ENCODE assay signal across 7 mouse cellular contexts in the genomic region with DNA sequence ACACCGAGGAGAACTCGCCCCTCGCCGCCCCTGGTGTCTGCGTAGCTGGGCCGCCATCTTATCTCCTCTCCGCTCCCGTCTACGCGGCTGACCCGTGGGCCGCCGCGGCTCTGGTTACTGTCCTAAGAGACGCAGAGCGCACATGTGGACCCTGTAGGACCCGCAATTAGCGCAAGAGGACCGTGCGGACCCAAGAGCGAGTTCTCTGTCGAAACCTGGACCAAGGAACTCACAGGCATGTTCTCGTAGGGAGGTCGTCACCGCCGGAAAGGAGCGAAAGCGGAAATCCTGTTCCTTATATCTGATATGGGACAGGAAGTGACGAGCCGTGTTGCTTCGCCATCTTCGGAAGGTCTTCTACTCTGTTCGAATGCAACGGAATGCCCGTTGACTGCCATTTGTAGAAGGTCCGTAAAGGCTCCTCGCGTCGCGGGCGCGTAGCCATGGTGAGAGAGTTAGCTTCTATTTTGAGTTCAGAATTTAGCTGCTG. TPM values are rescaled to one million over a fixed set of nuclear protein-coding genes. Genes with fewer than 3 reads are reported as not detected.
DNase-seq lines count a peak whose midpoint lies in the region; ATAC-seq and TF ChIP-seq lines count a peak whose summit lies in the region.

Gene Rps27, minus strand, starts transcription at position 275 of the 490 bp plus-strand sequence.
Gene Rab13, plus strand, starts transcription at position 319 of the 490 bp plus-strand sequence.

- no peak for TF ChIP-seq CTCF in kidney, adult 2 months (conservative IDR thresholded peaks at IDR 0.05; ENCODE audit: insufficient read depth, insufficient read length, low read depth, low read length)
- TF ChIP-seq CTCF in spleen, adult 2 months (IDR thresholded peaks at IDR 0.05; ENCODE audit: extremely low read depth, insufficient read depth, insufficient read length, insufficient replicate concordance): no peak

- WGBS in embryonic facial prominence, embryonic 12.5 days: under 1% methylated on average over 42 of the region's 42 CpGs
- WGBS in kidney, adult 2 months: under 1% methylated on average over 42 of the region's 42 CpGs
- under 1% methylated on average over 42 of the region's 42 CpGs for WGBS in limb, embryonic 12.5 days
- WGBS in midbrain, embryonic 15.5 days: under 1% methylated on average over 42 of the region's 42 CpGs
- WGBS in spleen, adult 2 months: under 1% methylated on average over 42 of the region's 42 CpGs

- peak within 1 kb of the TSS; percentile 96 for H3K4me2 ChIP-seq in embryonic facial prominence, embryonic 12.5 days (replicated peaks)
- peak within 1 kb of the TSS; percentile 88 for H3K4me2 ChIP-seq in limb, embryonic 12.5 days
- H3K4me2 ChIP-seq in midbrain, embryonic 15.5 days: peak within 1 kb of the TSS; percentile 96

- peak within 1 kb of the TSS; percentile 88 for H3K27ac ChIP-seq in embryonic facial prominence, embryonic 12.5 days
- H3K27ac ChIP-seq in kidney, adult 2 months (ENCODE audit: insufficient read depth, low read depth, low read length): peak within 1 kb of the TSS; percentile 90
- H3K27ac ChIP-seq in limb, embryonic 12.5 days: peak within 1 kb of the TSS; percentile 80
- H3K27ac ChIP-seq in midbrain, embryonic 15.5 days: peak within 1 kb of the TSS; percentile 91
- H3K27ac ChIP-seq in spleen, adult 2 months (ENCODE audit: insufficient read depth, low read length): peak within 1 kb of the TSS; percentile 96

- H3K27me3 ChIP-seq in embryonic facial prominence, embryonic 12.5 days: no peaks in the 10 kb centered on the region
- H3K27me3 ChIP-seq in kidney, adult 2 months (replicated peaks; ENCODE audit: control insufficient read depth, insufficient read depth, low read length): no peaks in the 10 kb centered on the region
- H3K27me3 ChIP-seq in limb, embryonic 12.5 days: no peaks in the 10 kb centered on the region
- H3K27me3 ChIP-seq in midbrain, embryonic 15.5 days (replicated peaks): no peaks in the 10 kb centered on the region
- H3K27me3 ChIP-seq in spleen, adult 2 months (ENCODE audit: control insufficient read depth, insufficient read depth, low read length): no peaks in the 10 kb centered on the region

- DNase-seq in adrenal gland, postnatal 25 days: peak; percentile 77
- DNase-seq in heart, adult 18-20 months: peak; percentile 95 to 96
- DNase-seq in kidney, adult 2 months: peak; percentile 97
- DNase-seq in spleen, adult 2 months (ENCODE audit: low read depth in 1 of 2, low spot score in 2 of 2): peak; percentile 83 to 94

- H3K36me3 ChIP-seq in embryonic facial prominence, embryonic 12.5 days: peaks cover 36% of the 10 kb centered on the region
- no peaks in the 10 kb centered on the region; the same call in 1 of the 2 replicates for H3K36me3 ChIP-seq in kidney, adult 2 months (ENCODE audit: control insufficient read depth, insufficient read depth, low read length)
- H3K36me3 ChIP-seq in limb, embryonic 12.5 days: peaks cover 42% of the 10 kb centered on the region
- H3K36me3 ChIP-seq in midbrain, embryonic 15.5 days (replicated peaks): peaks cover 13% of the 10 kb centered on the region; the same call in 1 of the 2 replicates
- H3K36me3 ChIP-seq in spleen, adult 2 months (ENCODE audit: control insufficient read depth, insufficient read depth, low read length): peaks cover 22% of the 10 kb centered on the region

- peak within 1 kb of the TSS; percentile 89 for H3K4me3 ChIP-seq in embryonic facial prominence, embryonic 12.5 days
- peak within 1 kb of the TSS; percentile 87 for H3K4me3 ChIP-seq in kidney, adult 2 months (ENCODE audit: insufficient read depth, low read depth, low read length)
- H3K4me3 ChIP-seq in limb, embryonic 12.5 days (replicated peaks): peak within 1 kb of the TSS; percentile 76
- peak within 1 kb of the TSS; percentile 93 for H3K4me3 ChIP-seq in midbrain, embryonic 15.5 days
- H3K4me3 ChIP-seq in spleen, adult 2 months (ENCODE audit: extremely low read depth, insufficient read depth, insufficient read length): peak within 1 kb of the TSS; percentile 98

- ATAC-seq in embryonic facial prominence, embryonic 12.5 days (ENCODE audit: insufficient number of reproducible peaks, insufficient read depth, low FRiP score, low TSS enrichment): peak; percentile 89
- ATAC-seq in limb, embryonic 12.5 days (ENCODE audit: insufficient number of reproducible peaks, insufficient read depth, low FRiP score, low TSS enrichment, low read depth): peak; percentile 90
- peak; percentile 95 for ATAC-seq in midbrain, embryonic 15.5 days (replicated peaks)

- no peaks in the 10 kb centered on the region for H3K9me3 ChIP-seq in embryonic facial prominence, embryonic 12.5 days
- no peaks in the 10 kb centered on the region for H3K9me3 ChIP-seq in limb, embryonic 12.5 days
- no peaks in the 10 kb centered on the region for H3K9me3 ChIP-seq in midbrain, embryonic 15.5 days

- H3K4me1 ChIP-seq in embryonic facial prominence, embryonic 12.5 days: peaks cover 17% of the 10 kb centered on the region
- H3K4me1 ChIP-seq in kidney, adult 2 months (ENCODE audit: control insufficient read depth, insufficient read depth, low read length): peaks cover 5% of the 10 kb centered on the region; the same call in 1 of the 2 replicates
- H3K4me1 ChIP-seq in limb, embryonic 12.5 days (replicated peaks): peaks cover 20% of the 10 kb centered on the region
- peaks cover 32% of the 10 kb centered on the region for H3K4me1 ChIP-seq in midbrain, embryonic 15.5 days
- H3K4me1 ChIP-seq in spleen, adult 2 months (ENCODE audit: control insufficient read depth, insufficient read depth, insufficient read length): peaks cover 12% of the 10 kb centered on the region; the same call in 1 of the 2 replicates

- TF ChIP-seq POLR2A in kidney, adult 2 months (IDR thresholded peaks at IDR 0.05; ENCODE audit: low read depth, low read length): peak; percentile 95
- peak; percentile 98 for TF ChIP-seq POLR2A in spleen, adult 2 months (IDR thresholded peaks at IDR 0.05; ENCODE audit: low read depth, low read length)

- H3K9ac ChIP-seq in embryonic facial prominence, embryonic 12.5 days: peak within 1 kb of the TSS; percentile 83
- peak within 1 kb of the TSS; percentile 81 for H3K9ac ChIP-seq in limb, embryonic 12.5 days (replicated peaks)
- peak within 1 kb of the TSS; percentile 93 for H3K9ac ChIP-seq in midbrain, embryonic 15.5 days

RNA-seq across cellular contexts. Expression of gene Rps27, which starts in this region (rescaled TPM):
- 1,629 and 1,829 TPM in 2 replicates for total RNA-seq in adrenal gland, postnatal 25 days (2021)
- polyA plus RNA-seq in embryonic facial prominence, embryonic 12.5 days (2016; fragmentation: Nextera tagmentation; extraction: Ambion mirVana): 1,310 and 1,325 TPM in 2 replicates
- 1,000 to 10,000 TPM; 1,057 to 1,251 TPM for total RNA-seq in heart, adult 18-20 months (2021)
- 944 and 1,038 TPM in 2 replicates for polyA plus RNA-seq in kidney, adult 2 months (2012; rRNA removed)
- 1,443 and 1,486 TPM in 2 replicates for polyA plus RNA-seq in limb, embryonic 12.5 days (2016; fragmentation: Nextera tagmentation; extraction: Ambion mirVana)
- 731 and 753 TPM in 2 replicates for polyA plus RNA-seq in midbrain, embryonic 15.5 days (2015; fragmentation: Nextera tagmentation; extraction: Ambion mirVana)
- polyA plus RNA-seq in spleen, adult 2 months (2012; rRNA removed): 1,209 and 1,253 TPM in 2 replicates

RNA-seq across cellular contexts. Expression of gene Rab13, which starts in this region (rescaled TPM):
- total RNA-seq in adrenal gland, postnatal 25 days (2021): 31.0 and 49.5 TPM in 2 replicates
- polyA plus RNA-seq in embryonic facial prominence, embryonic 12.5 days (2016; fragmentation: Nextera tagmentation; extraction: Ambion mirVana): 27.7 and 30.6 TPM in 2 replicates
- total RNA-seq in heart, adult 18-20 months (2021): 1 to 10 TPM; 4.2 to 4.9 TPM
- 5.0 and 7.7 TPM in 2 replicates for polyA plus RNA-seq in kidney, adult 2 months (2012; rRNA removed)
- polyA plus RNA-seq in limb, embryonic 12.5 days (2016; fragmentation: Nextera tagmentation; extraction: Ambion mirVana): 28.2 and 29.8 TPM in 2 replicates
- 23.8 and 26.0 TPM in 2 replicates for polyA plus RNA-seq in midbrain, embryonic 15.5 days (2015; fragmentation: Nextera tagmentation; extraction: Ambion mirVana)
- polyA plus RNA-seq in spleen, adult 2 months (2012; rRNA removed): 1.6 and 2.6 TPM in 2 replicates

Comparison
In these comparisons a context has a peak if more than half of its experiments do, and no peak if none do; other contexts are left out.
1. Peak in every context shown above with its lines: DNase-seq, ATAC-seq, H3K4me3 ChIP-seq and H3K27ac ChIP-seq.